Mouse (Mus musculus): ENCODE results near the gene Fbxo2.

Fbxo2 gene

DNA sequence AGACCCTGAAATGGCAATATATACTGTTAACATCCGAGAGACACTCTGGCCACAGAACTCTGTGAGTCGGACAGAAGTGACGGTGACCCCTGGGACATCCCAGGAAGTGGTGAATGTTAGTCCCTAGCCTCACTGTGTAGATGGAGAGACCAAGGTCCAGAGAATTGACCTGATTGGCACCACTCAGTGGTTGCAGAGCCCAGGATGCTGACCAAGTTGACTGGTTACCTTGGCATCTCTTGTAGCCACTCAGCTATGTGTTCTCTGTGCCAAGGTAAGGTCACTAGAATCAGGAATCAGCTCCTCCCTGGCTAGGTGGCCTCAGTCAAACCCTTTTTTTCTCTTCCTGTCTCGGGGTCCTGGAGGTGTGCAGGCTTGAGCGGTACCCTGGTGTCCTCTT is 16.7 kb upstream of the Fbxo2 start:
- DNase-seq (ENCODE audit: low read depth), result no peak

GRCm38 (mm10) chr4:148147714-148148113 is 12.7 kb upstream of the Fbxo2 start:
- DNase-seq (ENCODE audit: low read depth), result no peak

- DNase-seq (ENCODE audit: low read depth), result no peak
Measured at GRCm38 (mm10) chr4:148149540-148149939, 10.9 kb upstream of the Fbxo2 start.

- DNase-seq (ENCODE audit: low read depth), result no peak
Measured at GRCm38 (mm10) chr4:148150242-148150641, 10.2 kb upstream of the Fbxo2 start.

DNA sequence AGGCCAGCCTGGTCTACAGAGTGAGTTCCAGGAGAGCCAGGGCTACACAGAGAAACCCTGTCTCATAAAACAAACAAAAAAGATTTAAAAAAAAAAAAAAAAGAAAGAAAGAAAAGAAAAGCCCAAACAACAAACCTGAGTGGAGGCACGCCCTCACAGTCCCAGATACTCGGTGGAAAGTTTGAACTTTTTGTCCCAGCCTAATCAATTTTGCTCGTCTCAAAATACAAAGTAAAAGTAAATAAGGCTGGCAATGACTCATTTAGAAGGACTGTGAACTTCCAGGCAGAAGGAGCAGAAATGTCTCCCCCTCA is 9.5 kb upstream of the Fbxo2 start:
- DNase-seq (ENCODE audit: low read depth), result no peak

GRCm38 (mm10) chr4:148151267-148152168 is 8.9 kb upstream of the Fbxo2 start, which contains the start of gene Fbxo6:
Gene Fbxo6, minus strand, starts transcription at chr4:148152140.
- peak; percentile 94 for DNase-seq (ENCODE audit: low read depth)

DNA sequence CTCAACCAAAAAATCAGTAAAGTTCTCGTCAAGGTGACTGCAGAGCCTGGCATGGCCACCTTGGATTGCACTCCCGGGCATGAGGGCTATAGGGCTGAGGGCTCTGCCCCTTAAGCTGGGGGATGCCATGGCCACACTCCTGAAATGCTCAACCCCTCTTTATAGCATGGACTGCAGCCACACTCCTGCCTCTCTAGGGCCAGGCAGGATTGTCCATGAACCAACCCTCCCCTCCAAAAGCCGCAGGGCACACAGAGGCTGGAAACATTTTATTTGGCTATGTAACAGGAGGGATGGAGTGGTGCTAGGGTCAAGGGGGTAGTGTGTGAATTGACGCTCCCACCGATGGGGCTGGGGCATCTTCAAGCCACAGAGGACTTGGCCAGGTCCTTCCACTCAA is 7.9 kb upstream of the Fbxo2 start:
- DNase-seq (ENCODE audit: low read depth), result no peak

DNA sequence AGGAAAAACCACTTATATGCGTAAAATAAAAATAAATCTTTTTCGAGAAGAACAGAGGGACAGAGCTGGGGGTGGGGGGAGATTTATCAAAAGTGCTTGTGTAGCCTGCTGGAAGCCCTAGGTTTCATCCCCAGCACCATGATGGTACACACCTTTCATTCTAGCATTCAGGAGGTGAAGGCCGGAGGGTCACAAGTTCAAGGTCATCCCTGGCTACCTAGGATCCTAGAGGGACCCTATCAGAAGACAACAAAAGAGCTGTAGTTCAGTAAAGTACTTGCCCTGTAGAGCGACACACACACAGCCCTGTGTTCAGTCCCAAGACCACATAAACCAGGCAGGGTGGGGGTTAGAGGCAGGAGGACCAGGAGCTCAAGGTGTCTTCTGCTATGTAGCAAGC is 6.4 kb upstream of the Fbxo2 start:
- no peak for DNase-seq (ENCODE audit: low read depth)

DNA sequence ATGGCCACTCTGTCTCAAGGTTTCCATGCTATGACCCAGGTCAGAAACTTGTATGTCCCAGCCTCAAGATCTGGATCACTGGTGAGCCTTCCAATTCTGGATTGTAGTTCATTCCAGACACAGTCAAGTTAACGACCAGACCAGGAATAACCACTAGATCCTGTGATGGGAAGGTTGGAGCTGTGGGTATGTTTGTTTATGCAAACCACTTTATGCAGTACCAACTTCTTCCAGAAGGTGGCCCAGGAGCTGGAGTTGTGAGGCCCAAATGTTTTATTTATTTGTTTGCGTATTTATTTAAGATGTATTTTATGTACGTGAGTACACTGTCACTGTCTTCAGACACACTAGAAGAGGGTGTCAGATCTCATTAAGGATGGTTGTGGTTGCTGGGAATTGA is 5.4 kb upstream of the Fbxo2 start:
- peak; percentile 71 for DNase-seq (ENCODE audit: low read depth)

- peak; percentile 30 for DNase-seq (ENCODE audit: low read depth)
Measured at GRCm38 (mm10) chr4:148158436-148159348, 1.7 kb upstream of the Fbxo2 start.

DNA sequence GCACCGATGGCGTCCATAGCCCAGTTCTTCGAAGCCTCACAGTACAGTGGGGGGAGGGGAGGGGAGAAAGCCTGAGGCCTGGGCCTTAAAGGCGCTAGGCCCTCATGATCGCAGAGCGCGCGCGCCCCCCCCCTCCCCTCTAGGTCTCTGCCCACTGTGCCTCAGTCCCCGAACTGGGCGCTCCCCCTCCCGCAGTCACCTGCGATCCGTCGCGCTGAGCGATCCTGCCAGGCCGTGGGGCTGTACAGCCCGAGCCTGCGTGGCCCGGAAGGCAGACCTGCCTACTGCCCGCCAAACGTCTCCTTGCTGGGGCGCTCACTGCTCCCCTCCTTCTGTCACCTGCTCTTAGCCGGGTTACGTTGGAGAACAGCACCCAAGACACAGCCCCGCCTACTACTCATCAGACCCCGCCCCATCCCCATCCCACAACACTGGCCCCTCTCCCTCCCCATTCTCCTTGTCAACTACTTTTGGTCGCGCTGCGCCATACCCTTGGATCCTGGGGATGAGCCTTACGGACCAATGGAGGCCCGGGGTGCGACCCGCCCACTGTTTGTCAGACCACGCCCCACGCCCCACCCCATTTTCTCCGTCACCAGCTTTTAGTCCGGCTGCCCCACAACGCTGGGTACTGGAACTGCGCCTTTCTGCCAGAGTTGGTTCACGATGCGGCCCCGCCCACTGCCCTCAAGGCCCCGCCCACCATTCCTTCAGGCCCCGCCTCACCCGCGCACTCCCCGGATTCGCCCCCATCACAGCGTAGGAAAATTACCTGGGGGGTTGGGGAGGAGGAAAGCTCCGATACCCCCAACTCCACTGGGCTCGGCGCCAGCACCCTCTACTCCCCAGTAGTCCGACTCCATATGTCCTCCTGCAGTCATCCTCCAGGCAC is 631 bp upstream of the Fbxo2 start:
- DNase-seq (ENCODE audit: low read depth), result peak; percentile 88

- peak; percentile 84 for DNase-seq (ENCODE audit: low read depth)
Measured at GRCm38 (mm10) chr4:148164002-148164439, 3.6 kb downstream of the Fbxo2 start.

- DNase-seq (ENCODE audit: low read depth), result no peak
Measured at GRCm38 (mm10) chr4:148164461-148164860, 4.0 kb downstream of the Fbxo2 start.

DNA sequence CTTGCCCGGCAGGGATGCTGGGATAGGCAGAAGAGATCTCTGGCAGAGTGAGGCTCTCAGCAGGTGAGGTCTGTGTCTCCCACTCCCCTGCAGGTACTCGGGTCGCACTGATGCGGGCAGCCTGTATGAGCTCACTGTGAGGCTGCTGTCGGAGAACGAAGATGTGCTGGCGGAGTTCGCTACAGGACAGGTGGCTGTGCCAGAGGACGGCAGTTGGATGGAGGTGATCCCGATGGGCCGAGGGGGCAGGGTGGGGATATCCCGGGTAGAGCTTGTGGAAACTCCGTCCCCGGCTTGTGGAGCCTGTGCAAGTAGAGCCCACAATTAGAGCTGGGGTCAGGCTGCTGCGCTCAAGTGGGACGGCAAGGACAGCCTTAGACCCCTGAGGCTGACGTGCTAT is 5.1 kb downstream of the Fbxo2 start:
- no peak for DNase-seq (ENCODE audit: low read depth)

DNA sequence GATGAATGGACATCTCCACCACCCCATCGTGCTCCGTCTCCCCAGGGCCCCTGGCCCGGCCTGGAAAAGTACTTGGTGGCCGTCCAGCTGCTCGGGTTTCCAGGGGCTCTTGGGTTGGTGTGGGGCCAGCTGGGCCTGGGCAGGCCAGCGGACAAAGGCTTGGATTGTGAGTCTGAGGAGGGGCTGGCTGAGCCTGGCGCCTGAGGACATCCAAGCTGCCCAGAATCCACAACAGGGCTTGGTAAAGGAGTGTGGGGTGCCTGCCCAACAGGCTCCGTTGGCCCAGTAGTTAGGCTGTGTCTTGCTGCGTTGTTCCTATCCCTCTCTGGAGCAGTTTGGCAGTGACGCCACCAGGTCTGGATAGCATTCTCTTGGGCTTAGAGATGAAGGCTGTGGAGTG is 6.0 kb downstream of the Fbxo2 start:
- no peak for DNase-seq (ENCODE audit: low read depth)

DNA sequence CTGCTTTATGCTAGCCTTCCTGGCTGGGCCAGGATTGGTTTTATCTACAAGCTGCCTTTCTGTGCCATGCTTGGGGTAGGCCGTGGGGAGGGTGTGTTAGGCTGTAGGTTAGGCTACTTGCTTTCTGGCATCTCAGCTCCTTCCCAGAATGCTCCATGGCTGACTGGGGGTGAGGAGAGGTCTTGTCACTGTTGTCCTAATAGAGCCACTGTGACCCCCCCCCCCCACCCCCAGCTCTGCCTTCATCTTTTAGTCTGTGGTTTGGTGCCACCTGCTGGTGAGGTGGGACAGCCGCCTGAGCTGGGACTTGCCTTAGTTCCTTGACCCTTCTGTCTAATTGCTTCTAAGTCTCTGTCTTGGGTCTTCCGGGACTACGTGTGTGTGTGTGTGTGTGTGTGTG is 6.6 kb downstream of the Fbxo2 start:
- DNase-seq (ENCODE audit: low read depth), result peak; percentile 83

- peak; percentile 85 for DNase-seq (ENCODE audit: low read depth)
Measured at GRCm38 (mm10) chr4:148168287-148168686, 7.9 kb downstream of the Fbxo2 start.

DNA sequence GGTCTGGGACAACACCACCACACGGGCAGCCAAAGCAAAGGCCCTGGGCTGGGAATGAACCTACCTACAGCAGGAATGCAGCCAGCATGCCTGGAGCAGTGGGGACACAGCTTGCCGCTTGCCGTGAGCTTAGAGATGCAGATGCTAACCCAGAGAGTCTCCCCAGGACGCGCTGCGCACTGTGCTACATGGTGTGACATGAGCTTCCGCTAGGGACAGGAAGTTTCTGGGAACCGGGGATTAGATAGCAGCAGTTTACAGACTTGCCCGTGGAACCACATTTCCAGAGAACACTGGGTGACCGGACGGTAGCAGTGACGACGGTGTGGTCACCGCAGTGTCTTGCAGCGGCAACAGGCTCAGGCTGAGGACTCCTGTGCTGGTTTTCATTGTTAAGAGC is 9.2 kb downstream of the Fbxo2 start:
- DNase-seq (ENCODE audit: low read depth), result peak; percentile 32

GRCm38 (mm10) chr4:148170842-148171241 is 10.4 kb downstream of the Fbxo2 start:
- DNase-seq (ENCODE audit: low read depth), result peak; percentile 79

GRCm38 (mm10) chr4:148171261-148171660 is 10.8 kb downstream of the Fbxo2 start:
- DNase-seq (ENCODE audit: low read depth), result no peak

DNA sequence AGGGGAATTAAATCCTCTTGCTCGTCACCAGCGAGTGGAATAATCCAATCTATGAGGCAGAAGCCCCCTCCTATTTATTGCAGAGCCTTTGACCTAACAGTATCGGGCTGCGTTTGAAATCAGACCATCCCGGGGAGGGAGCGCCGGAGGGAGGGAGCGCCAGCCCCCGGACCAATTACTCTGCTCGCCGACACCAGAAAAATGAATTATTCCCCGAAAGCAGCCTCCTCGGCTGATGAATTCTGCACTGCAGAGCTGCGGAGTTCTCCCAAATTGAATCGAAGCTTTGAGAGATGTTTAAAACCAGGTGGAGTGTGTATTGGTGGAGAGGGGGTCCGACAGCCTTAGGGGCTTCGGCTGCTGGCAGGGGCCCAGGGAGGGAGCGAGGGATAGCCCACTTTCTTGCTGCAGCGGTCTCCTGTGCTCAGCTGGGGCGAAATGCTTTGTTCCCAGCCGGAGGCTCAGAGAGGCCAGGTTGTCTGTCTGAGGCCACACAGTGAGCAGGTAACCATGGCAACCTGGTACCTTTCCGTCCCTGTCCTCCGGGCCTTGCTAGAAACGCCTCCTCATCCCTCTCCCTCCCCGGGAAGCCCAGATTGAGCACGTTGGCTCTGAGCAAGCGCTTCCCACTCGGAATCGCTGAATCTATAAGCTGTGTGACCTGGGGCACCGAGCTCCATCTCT is 13.5 kb downstream of the Fbxo2 start:
- no peak for DNase-seq (ENCODE audit: low read depth)
